Mouse (Mus musculus) embryonic facial prominence, embryonic 10.5 days (tissue): ENCODE data around the gene Ect2. TPM values are rescaled to one million over a fixed set of nuclear protein-coding genes. Genes with fewer than 3 reads are reported as not detected.

ENCODE experiments used
- DNase-seq: peaks from one replicate; pipeline ENCODE4 v3.0.0-alpha.2; 2017; ENCODE audit warnings: low spot score
- H3K27ac ChIP-seq: fragments of 300-500 bp; sonication (generic); replicated peaks from 2 replicates; pipeline ENCODE4 v1.5.1; 2016; ENCODE audit warnings: mild to moderate bottlenecking
- H3K27me3 ChIP-seq: fragments of 300-500 bp; sonication (generic); replicated peaks from 2 replicates; pipeline ENCODE4 v1.6.1; 2016; ENCODE audit warnings: low read depth, mild to moderate bottlenecking; ENCODE audit not compliant: poor library complexity, severe bottlenecking
- H3K36me3 ChIP-seq: fragments of 300-500 bp; sonication (generic); replicated peaks from 2 replicates; pipeline ENCODE4 v1.6.1; 2016; ENCODE audit warnings: mild to moderate bottlenecking, moderate library complexity
- H3K4me1 ChIP-seq: fragments of 300-500 bp; sonication (generic); 2 replicates; pipeline ENCODE4 v1.6.1; 2016
- H3K4me3 ChIP-seq: fragments of 300-500 bp; sonication (generic); 2 replicates; pipeline ENCODE4 v1.5.1; 2016; ENCODE audit warnings: mild to moderate bottlenecking, moderate library complexity
- H3K9me3 ChIP-seq: fragments of 300-500 bp; sonication (generic); 2 replicates; pipeline ENCODE4 v1.6.1; 2016; ENCODE audit warnings: mild to moderate bottlenecking
- WGBS: fragments of 180-500 bp; shearing (Covaris S2); methylation state at CpG from one replicate; pipeline ENCODE4 v1.1.7; 2016; 5-methylcytosine and 5-hydroxymethylcytosine counted together
- polyA plus RNA-seq: library from polyadenylated mRNA; unstranded; fragments of >200 nt; fragmentation: Nextera tagmentation; extraction: Ambion mirVana; gene quantifications from 2 replicates; pipeline ENCODE4 v1.2.1, GENCODE M21; 2016

Gene Ect2
- 82.4 and 85.0 TPM in 2 replicates for polyA plus RNA-seq

GRCm38 (mm10) chr3:27153701-27154209 lies at the start of gene Ect2:
Gene Ect2 (minus strand): TSS chr3:27153878.
- Histone ChIP-seq H3K4me1 (peaks cover 41% of the 10 kb centered on the region), H3K9me3 (no peaks in the 10 kb centered on the region), H3K36me3 (peaks cover 30% of the 10 kb centered on the region), H3K4me3 (peak within 1 kb of the TSS; percentile 94), H3K27ac (peak within 1 kb of the TSS; percentile 97), H3K27me3 (no peaks in the 10 kb centered on the region)
- peak; percentile 99 for DNase-seq
- WGBS, result under 1% methylated on average over 37 of the region's 37 CpGs

- Histone ChIP-seq H3K4me1 (peaks cover 22% of the 10 kb centered on the region), H3K36me3 (no peaks in the 10 kb centered on the region), H3K27ac (no peak overlapping the region), H3K27me3 (no peaks in the 10 kb centered on the region), H3K4me3 (no peak overlapping the region), H3K9me3 (no peaks in the 10 kb centered on the region)
- DNase-seq, result no peak
- WGBS, result 82% methylated on average over 5 of the region's 5 CpGs
Observed at GRCm38 (mm10) chr3:27201728-27202411, 48.2 kb upstream of the Ect2 start.

GRCm38 (mm10) chr3:27199120-27199519 lies 45.4 kb upstream of the Ect2 start:
- no peaks in the 10 kb centered on the region; the same call in 1 of the 2 replicates for H3K4me1 ChIP-seq
- no peak overlapping the region for H3K4me3 ChIP-seq
- no peak overlapping the region for H3K27ac ChIP-seq
- WGBS, result 90% methylated on average over 7 of the region's 7 CpGs
- no peaks in the 10 kb centered on the region for H3K9me3 ChIP-seq
- no peaks in the 10 kb centered on the region for H3K27me3 ChIP-seq
- no peak for DNase-seq
- H3K36me3 ChIP-seq, result no peaks in the 10 kb centered on the region

- H3K27me3 ChIP-seq, result no peaks in the 10 kb centered on the region
- no peak overlapping the region for H3K27ac ChIP-seq
- no peak overlapping the region for H3K4me3 ChIP-seq
- no peaks in the 10 kb centered on the region for H3K36me3 ChIP-seq
- no peaks in the 10 kb centered on the region for H3K9me3 ChIP-seq
- no peak for DNase-seq
- peaks cover 6% of the 10 kb centered on the region for H3K4me1 ChIP-seq
- WGBS, result 81% methylated on average over 5 of the region's 5 CpGs
Observed at GRCm38 (mm10) chr3:27197816-27198215, 44.1 kb upstream of the Ect2 start.

GRCm38 (mm10) chr3:27196529-27196928 lies 42.9 kb upstream of the Ect2 start:
- no peaks in the 10 kb centered on the region for H3K36me3 ChIP-seq
- H3K4me1 ChIP-seq, result peaks cover 6% of the 10 kb centered on the region
- no peak overlapping the region for H3K27ac ChIP-seq
- 80% methylated on average over 1 of the region's 1 CpGs for WGBS
- no peak for DNase-seq
- H3K9me3 ChIP-seq, result no peaks in the 10 kb centered on the region
- no peaks in the 10 kb centered on the region for H3K27me3 ChIP-seq
- no peak overlapping the region for H3K4me3 ChIP-seq

GRCm38 (mm10) chr3:27195573-27196227 lies 42.0 kb upstream of the Ect2 start:
- Histone ChIP-seq H3K36me3 (no peaks in the 10 kb centered on the region), H3K4me1 (peaks cover 6% of the 10 kb centered on the region), H3K27ac (no peak overlapping the region), H3K27me3 (no peaks in the 10 kb centered on the region), H3K9me3 (no peaks in the 10 kb centered on the region), H3K4me3 (no peak overlapping the region)
- WGBS, result 90% methylated on average over 8 of the region's 8 CpGs
- DNase-seq, result no peak

- no peak overlapping the region for H3K27ac ChIP-seq
- no peaks in the 10 kb centered on the region for H3K9me3 ChIP-seq
- no peak overlapping the region for H3K4me3 ChIP-seq
- DNase-seq, result no peak
- 86% methylated on average over 4 of the region's 4 CpGs for WGBS
- peaks cover 6% of the 10 kb centered on the region for H3K4me1 ChIP-seq
- no peaks in the 10 kb centered on the region for H3K27me3 ChIP-seq
- H3K36me3 ChIP-seq, result no peaks in the 10 kb centered on the region
Observed at GRCm38 (mm10) chr3:27195153-27195552, 41.5 kb upstream of the Ect2 start.

- H3K4me1 ChIP-seq, result peaks cover 6% of the 10 kb centered on the region
- DNase-seq, result peak; percentile 19
- H3K27ac ChIP-seq, result peak overlapping the region; percentile 48
- H3K27me3 ChIP-seq, result no peaks in the 10 kb centered on the region
- no peaks in the 10 kb centered on the region for H3K36me3 ChIP-seq
- no peaks in the 10 kb centered on the region for H3K9me3 ChIP-seq
- 36% methylated on average over 6 of the region's 6 CpGs for WGBS
- H3K4me3 ChIP-seq, result no peak overlapping the region
Observed at GRCm38 (mm10) chr3:27193844-27194317, 40.2 kb upstream of the Ect2 start.

GRCm38 (mm10) chr3:27191856-27192255 lies 38.2 kb upstream of the Ect2 start:
- no peak overlapping the region for H3K4me3 ChIP-seq
- no peak for DNase-seq
- H3K9me3 ChIP-seq, result no peaks in the 10 kb centered on the region
- no peaks in the 10 kb centered on the region for H3K27me3 ChIP-seq
- H3K27ac ChIP-seq, result no peak overlapping the region
- no peaks in the 10 kb centered on the region for H3K36me3 ChIP-seq
- WGBS, result 91% methylated on average over 6 of the region's 6 CpGs
- peaks cover 6% of the 10 kb centered on the region for H3K4me1 ChIP-seq

- Histone ChIP-seq H3K27me3 (no peaks in the 10 kb centered on the region), H3K27ac (no peak overlapping the region), H3K9me3 (no peaks in the 10 kb centered on the region), H3K4me1 (peaks cover 6% of the 10 kb centered on the region), H3K4me3 (no peak overlapping the region), H3K36me3 (no peaks in the 10 kb centered on the region)
- no peak for DNase-seq
- 90% methylated on average over 4 of the region's 4 CpGs for WGBS
Observed at GRCm38 (mm10) chr3:27190865-27191264, 37.2 kb upstream of the Ect2 start.

GRCm38 (mm10) chr3:27189320-27190261 lies 35.9 kb upstream of the Ect2 start:
- H3K27me3 ChIP-seq, result peaks cover 6% of the 10 kb centered on the region
- no peak for DNase-seq
- H3K36me3 ChIP-seq, result no peaks in the 10 kb centered on the region
- no peak overlapping the region for H3K4me3 ChIP-seq
- H3K27ac ChIP-seq, result no peak overlapping the region
- H3K9me3 ChIP-seq, result no peaks in the 10 kb centered on the region
- WGBS, result 83% methylated on average over 14 of the region's 14 CpGs
- H3K4me1 ChIP-seq, result peaks cover 6% of the 10 kb centered on the region

- WGBS, result 57% methylated on average over 1 of the region's 1 CpGs
- Histone ChIP-seq H3K4me1 (peaks cover 7% of the 10 kb centered on the region), H3K36me3 (no peaks in the 10 kb centered on the region), H3K9me3 (no peaks in the 10 kb centered on the region), H3K4me3 (no peak overlapping the region), H3K27me3 (peaks cover 15% of the 10 kb centered on the region), H3K27ac (no peak overlapping the region)
- DNase-seq, result no peak
Observed at GRCm38 (mm10) chr3:27188386-27188785, 34.7 kb upstream of the Ect2 start.
